9 mouse cellular contexts compared by ENCODE assay signal in genomic region chr11:80302046-80302390, GRCm38 (mm10). TPM values are rescaled to one million over a fixed set of nuclear protein-coding genes. Genes with fewer than 3 reads are reported as not detected.
DNase-seq lines count a peak whose midpoint lies in the region; ATAC-seq and TF ChIP-seq lines count a peak whose summit lies in the region.
"Had no signal": no experiment of that assay in that cellular context is flagged by ENCODE, and none has a peak within 500 bp of the region (broad histone marks: within the 10 kb centered on the region; RNA-seq: fewer than 3 reads in every experiment).

No protein-coding gene starts in this region.

- H3K9me3 ChIP-seq in heart, embryonic 12.5 days (replicated peaks), result no peaks in the 10 kb centered on the region
- no peaks in the 10 kb centered on the region for H3K9me3 ChIP-seq in ES-Bruce4 (replicated peaks; ENCODE audit: control insufficient read depth, insufficient read depth, low read length, poor library complexity, severe bottlenecking)
- peaks cover 4% of the 10 kb centered on the region; the same call in 1 of the 2 replicates for H3K9me3 ChIP-seq in hindbrain, embryonic 10.5 days

- H3K4me3 ChIP-seq in heart, embryonic 12.5 days, result peak overlapping the region; percentile 66
- 0 out of 2 replicates have a peak overlapping the region, but pooled peaks have one; percentile 78 for H3K4me3 ChIP-seq in ES-Bruce4 (ENCODE audit: low read depth, low read length)
- H3K4me3 ChIP-seq in hindbrain, embryonic 10.5 days, result peak overlapping the region; percentile 79

- no peak for TF ChIP-seq POLR2A in ES-Bruce4 (IDR thresholded peaks at IDR 0.05; ENCODE audit: insufficient read depth, low read length)

- no peak for TF ChIP-seq CTCF in ES-Bruce4 (IDR thresholded peaks at IDR 0.05; ENCODE audit: low read depth, low read length)

- peaks cover 18% of the 10 kb centered on the region for H3K4me1 ChIP-seq in heart, embryonic 12.5 days (replicated peaks)
- H3K4me1 ChIP-seq in ES-Bruce4 (ENCODE audit: control insufficient read depth, insufficient read depth, low read length), result no peaks in the 10 kb centered on the region
- peaks cover 55% of the 10 kb centered on the region for H3K4me1 ChIP-seq in hindbrain, embryonic 10.5 days (replicated peaks)

- no peak for DNase-seq in heart, postnatal 25 days (ENCODE audit: low spot score)
- no peak for DNase-seq in hindbrain, embryonic 10.5 days (ENCODE audit: low spot score)
- no peak for DNase-seq in spleen, postnatal 10 days (ENCODE audit: low spot score in 2 of 2)
- no peak for DNase-seq in testis, postnatal 10 days (ENCODE audit: low spot score)

- 2% methylated on average over 9 of the region's 9 CpGs for WGBS in heart, embryonic 12.5 days
- 3% methylated on average over 9 of the region's 9 CpGs for WGBS in hindbrain, embryonic 10.5 days

- no peak for TF ChIP-seq EP300 in ES-Bruce4 (IDR thresholded peaks at IDR 0.05; ENCODE audit: insufficient read depth, low read depth, low read length)

- H3K27me3 ChIP-seq in heart, embryonic 12.5 days (replicated peaks), result peaks cover 60% of the 10 kb centered on the region
- peaks cover 15% of the 10 kb centered on the region; the same call in 1 of the 2 replicates for H3K27me3 ChIP-seq in ES-Bruce4 (ENCODE audit: control insufficient read depth, insufficient read depth, low read length, poor library complexity, severe bottlenecking)
- peaks cover 59% of the 10 kb centered on the region for H3K27me3 ChIP-seq in hindbrain, embryonic 10.5 days (ENCODE audit: insufficient read depth, poor library complexity, severe bottlenecking)

- H3K27ac ChIP-seq in heart, embryonic 12.5 days (ENCODE audit: poor library complexity, severe bottlenecking), result no peak overlapping the region
- no peak overlapping the region for H3K27ac ChIP-seq in ES-Bruce4 (ENCODE audit: insufficient read depth, low read length)
- peak overlapping the region; percentile 90 for H3K27ac ChIP-seq in hindbrain, embryonic 10.5 days

- intact Hi-C loops in heart, postnatal 25 days (cut with DNase I), result no loop called here

- no peaks in the 10 kb centered on the region for H3K36me3 ChIP-seq in heart, embryonic 12.5 days
- no peaks in the 10 kb centered on the region for H3K36me3 ChIP-seq in ES-Bruce4 (ENCODE audit: control insufficient read depth, insufficient read depth, low read length, poor library complexity, severe bottlenecking)
- peaks cover 25% of the 10 kb centered on the region for H3K36me3 ChIP-seq in hindbrain, embryonic 10.5 days

- no peak for ATAC-seq in heart, embryonic 12.5 days (ENCODE audit: insufficient number of reproducible peaks, low FRiP score)
- 0 out of 2 replicates have a peak, but pooled peaks have one; percentile 16 for ATAC-seq in megakaryocyte progenitor cell, adult 5-6 weeks (replicated peaks; ENCODE audit: poor library complexity)
- ATAC-seq in erythroid progenitor cell, adult 5-6 weeks (replicated peaks; ENCODE audit: low FRiP score, poor library complexity, severe bottlenecking), result no peak

- peak overlapping the region; percentile 98 for H3K4me2 ChIP-seq in heart, embryonic 12.5 days

- H3K9ac ChIP-seq in heart, embryonic 12.5 days, result peak overlapping the region; percentile 66; the same call in 1 of the 2 replicates
- H3K9ac ChIP-seq in ES-Bruce4 (ENCODE audit: low read depth, poor library complexity, severe bottlenecking), result no peak overlapping the region; the same call in 1 of the 2 replicates

RNA-seq across cellular contexts. Expression of gene Rhbdl3, which starts 1.3 kb away (rescaled TPM):
- 0.42 and 0.59 TPM in 2 replicates for polyA plus RNA-seq in heart, embryonic 12.5 days (2016; fragmentation: Nextera tagmentation; extraction: Ambion mirVana)
- 1 to 10 TPM; 7.0 to 7.5 TPM for total RNA-seq in heart, postnatal 25 days (2021)
- 0.29 and 0.69 TPM in 2 replicates for polyA plus RNA-seq in ES-Bruce4 (2011; ENCODE audit: insufficient read depth, insufficient read length, low read depth, missing spikeins)
- polyA plus RNA-seq in hindbrain, embryonic 10.5 days (2016; fragmentation: Nextera tagmentation; extraction: Ambion mirVana), result 10.2 and 18.0 TPM in 2 replicates
- total RNA-seq in megakaryocyte progenitor cell, adult 5-6 weeks (2015), result 0.42 and 0.52 TPM in 2 replicates
- 0.50 and 1.0 TPM in 2 replicates for total RNA-seq in megakaryocyte progenitor cell, adult 5-6 weeks (2017)
- not detected in 2 replicates for total RNA-seq in erythroid progenitor cell, adult 5-6 weeks (2015; ENCODE audit: low replicate concordance)
- not detected in 2 replicates for total RNA-seq in erythroid progenitor cell, adult 5-6 weeks (2017; ENCODE audit: low replicate concordance)
- total RNA-seq: neutrophil, adult 5-6 weeks had no signal
